In the genomic region with DNA sequence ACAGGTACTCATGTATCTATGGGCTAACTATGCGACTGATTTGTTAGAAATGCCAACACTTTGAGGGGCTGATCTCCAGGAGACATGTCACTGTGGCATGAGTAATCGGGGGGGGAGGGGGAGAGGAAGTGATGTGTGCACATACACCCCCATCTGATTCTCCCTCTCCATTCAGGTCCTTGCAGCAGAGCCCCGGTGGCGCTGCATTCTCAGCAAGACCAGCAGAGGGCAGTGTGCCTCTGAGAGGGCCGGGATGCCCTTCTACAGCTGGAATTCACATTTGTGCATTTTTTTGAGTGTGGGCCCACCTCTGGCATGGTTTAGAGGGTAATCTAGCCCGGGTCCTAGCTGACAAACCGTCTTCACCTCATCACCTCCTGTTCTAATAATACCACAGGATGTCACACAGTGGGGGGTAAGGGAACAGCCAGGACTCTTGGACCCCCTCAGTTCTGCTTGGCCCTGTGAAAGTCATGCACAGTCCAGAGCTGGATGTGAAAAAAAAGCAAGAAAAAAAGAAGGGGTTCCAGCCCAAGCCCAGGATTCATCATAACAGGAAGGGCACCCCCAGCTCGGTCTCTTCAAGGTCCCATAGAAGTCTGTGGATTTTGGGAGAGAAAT, we compare ENCODE assay signal across 8 mouse cellular contexts.
DNase-seq lines count a peak whose midpoint lies in the region; ATAC-seq lines count a peak whose summit lies in the region.

No protein-coding gene starts in this region.

- 26% methylated on average over 8 of the region's 8 CpGs for whole genome bisulfite sequencing in forebrain, embryonic 13.5 days
- WGBS in lung, embryonic 16.5 days: 14% methylated on average over 8 of the region's 8 CpGs

- no peaks in the 10 kb centered on the region for H3K27me3 ChIP-seq in forebrain, embryonic 13.5 days
- no peaks in the 10 kb centered on the region for H3K27me3 ChIP-seq in lung, embryonic 16.5 days (ENCODE audit: control insufficient read depth, insufficient read depth, low read depth, low read length)

- H3K9me3 ChIP-seq in forebrain, embryonic 13.5 days (replicated peaks): no peaks in the 10 kb centered on the region
- H3K9me3 ChIP-seq in lung, embryonic 16.5 days (ENCODE audit: control insufficient read depth, low read length): no peaks in the 10 kb centered on the region

- no peak overlapping the region for H3K4me3 ChIP-seq in forebrain, embryonic 13.5 days
- H3K4me3 ChIP-seq in lung, embryonic 16.5 days (ENCODE audit: low read length): no peak overlapping the region

- peak; percentile 57 for ATAC-seq in forebrain, embryonic 13.5 days
- ATAC-seq in lung, embryonic 16.5 days (ENCODE audit: low read depth): peak; percentile 53
- ATAC-seq in megakaryocyte, adult 5-6 weeks (ENCODE audit: poor library complexity, severe bottlenecking): no peak

- no peaks in the 10 kb centered on the region for H3K36me3 ChIP-seq in forebrain, embryonic 13.5 days (ENCODE audit: poor library complexity, severe bottlenecking)
- H3K36me3 ChIP-seq in lung, embryonic 16.5 days (ENCODE audit: control insufficient read depth, insufficient read depth, low read length): no peaks in the 10 kb centered on the region

- no peak overlapping the region for H3K27ac ChIP-seq in forebrain, embryonic 13.5 days
- no peak overlapping the region for H3K27ac ChIP-seq in lung, embryonic 16.5 days (ENCODE audit: low read length)

- DNase-seq in ES-CJ7 (ENCODE audit: low read depth, low spot score): peak; percentile 37
- peak; percentile 71 for DNase-seq in brain, adult 2 months (ENCODE audit: low read depth, low spot score)
- DNase-seq in heart, postnatal 36 days: peak; percentile 85 to 89
- DNase-seq in layer of hippocampus, adult 8-10 months (ENCODE audit: low spot score in 2 of 2): peak; percentile 43 to 77
- DNase-seq in right cerebral cortex, adult 18-20 months: peak; percentile 60

- H3K4me2 ChIP-seq in forebrain, embryonic 13.5 days: no peak overlapping the region
- no peak overlapping the region for H3K4me2 ChIP-seq in lung, embryonic 16.5 days (ENCODE audit: low read depth, low read length)

- no peak overlapping the region for H3K9ac ChIP-seq in forebrain, embryonic 13.5 days
- H3K9ac ChIP-seq in lung, embryonic 16.5 days (ENCODE audit: low read length): no peak overlapping the region

- intact Hi-C loops in heart, postnatal 36 days (cut with DNase I): loop anchor here (1.0 kb wide), 1 partner anchor 218 kb away; no protein-coding TSS in a partner anchor

- H3K4me1 ChIP-seq in forebrain, embryonic 13.5 days: peaks cover 3% of the 10 kb centered on the region
- peaks cover 10% of the 10 kb centered on the region; the same call in 1 of the 2 replicates for H3K4me1 ChIP-seq in lung, embryonic 16.5 days (replicated peaks; ENCODE audit: control insufficient read depth, insufficient read depth, low read length)

Comparison
In these comparisons a context has a peak if more than half of its experiments do, and no peak if none do; other contexts are left out.
1. DNase-seq: peak in every context shown above with its lines; median percentile 87 in heart, postnatal 36 days; 71 in brain, adult 2 months; 60 in layer of hippocampus, adult 8-10 months; 60 in right cerebral cortex, adult 18-20 months; 37 in ES-CJ7.